Mouse (Mus musculus) heart, embryonic 16.5 days (tissue): ENCODE measurements around the gene Pdxdc1. TPM values are rescaled to one million over a fixed set of nuclear protein-coding genes. Genes with fewer than 3 reads are reported as not detected.
"Not testable (repeated sequence)": the region's sequence is repeated elsewhere in the genome, so short reads cannot be mapped to it uniquely, and the experiment has no call there.

Source experiments
- ATAC-seq: fragments of 200-750 bp; cut with Nextera tagmentation; replicated peaks from 2 replicates; pipeline ENCODE4 v1.8.0; 2017; ENCODE audit warnings: moderate number of reproducible peaks; ENCODE audit not compliant: insufficient read depth, low FRiP score; ENCODE audit errors: extremely low read depth
- H3K27ac ChIP-seq: fragments of 300-500 bp; sonication (generic); 2 replicates; pipeline ENCODE4 v1.5.1; 2014; ENCODE audit warnings: mild to moderate bottlenecking, low read length, control low read depth, moderate library complexity
- H3K27me3 ChIP-seq: fragments of 300-500 bp; sonication (generic); 2 replicates; pipeline ENCODE4 v1.6.1; 2014; ENCODE audit warnings: low read length, mixed read lengths; ENCODE audit not compliant: control insufficient read depth, insufficient read depth
- H3K36me3 ChIP-seq: fragments of 300-500 bp; sonication (generic); 2 replicates; pipeline ENCODE4 v1.6.1; 2014; ENCODE audit not compliant: control insufficient read depth, insufficient read depth
- H3K4me1 ChIP-seq: fragments of 300-500 bp; sonication (generic); 2 replicates; pipeline ENCODE4 v1.6.1; 2014; ENCODE audit warnings: low read length, mixed read lengths; ENCODE audit not compliant: control insufficient read depth, insufficient read depth
- H3K4me2 ChIP-seq: fragments of 300-500 bp; sonication (generic); 2 replicates; pipeline ENCODE4 v1.6.1; 2014; ENCODE audit warnings: low read depth, mild to moderate bottlenecking, control low read depth, low read length
- H3K4me3 ChIP-seq: fragments of 300-500 bp; sonication (generic); 2 replicates; pipeline ENCODE4 v1.5.1; 2014; ENCODE audit warnings: mild to moderate bottlenecking, control low read depth, low read length
- H3K9ac ChIP-seq: fragments of 300-500 bp; sonication (generic); 2 replicates; pipeline ENCODE4 v1.6.1; 2014; ENCODE audit warnings: low read length, control low read depth
- H3K9me3 ChIP-seq: fragments of 300-500 bp; sonication (generic); replicated peaks from 2 replicates; pipeline ENCODE4 v1.6.1; 2016; ENCODE audit warnings: low read length; ENCODE audit not compliant: control insufficient read depth
- WGBS: fragments of 180-500 bp; shearing (Covaris S2); extraction: QIAGEN DNeasy Blood & Tissue Kit; methylation state at CpG from one replicate; pipeline ENCODE4 v1.1.7; 2014; 5-methylcytosine and 5-hydroxymethylcytosine counted together
- polyA plus RNA-seq: library from polyadenylated mRNA; unstranded; fragments of >200 nt; fragmentation: Nextera tagmentation; extraction: Ambion mirVana; gene quantifications from 2 replicates; pipeline ENCODE4 v1.2.1, GENCODE M21; 2015

Gene Pdxdc1
- polyA plus RNA-seq, 1 experiment from 2014 or later: 58.1 TPM

GRCm38 (mm10) chr16:13818560-13819393, 84.2 kb downstream of the Pdxdc1 start, which contains the start of gene Ntan1:
Gene Ntan1, plus strand, starts transcription at chr16:13818845.
- ATAC-seq: peak; percentile 97
- peaks cover 5% of the 10 kb centered on the region; the same call in 1 of the 2 replicates for H3K36me3 ChIP-seq
- H3K4me1 ChIP-seq: peaks cover 11% of the 10 kb centered on the region
- H3K4me3 ChIP-seq: peak within 1 kb of the TSS; percentile 73
- H3K27me3 ChIP-seq: no peaks in the 10 kb centered on the region
- peak within 1 kb of the TSS; percentile 93 for H3K27ac ChIP-seq
- H3K4me2 ChIP-seq: peak within 1 kb of the TSS; percentile 87
- WGBS: under 1% methylated on average over 58 of the region's 58 CpGs
- peak within 1 kb of the TSS; percentile 97 for H3K9ac ChIP-seq
- H3K9me3 ChIP-seq: no peaks in the 10 kb centered on the region

GRCm38 (mm10) chr16:13813200-13813599, 89.7 kb downstream of the Pdxdc1 start:
- no peaks in the 10 kb centered on the region for H3K27me3 ChIP-seq
- 91% methylated on average over 3 of the region's 3 CpGs for WGBS
- H3K27ac ChIP-seq: no peak overlapping the region
- no peak for ATAC-seq
- no peak overlapping the region for H3K4me3 ChIP-seq
- peaks cover 47% of the 10 kb centered on the region for H3K36me3 ChIP-seq
- peaks cover 2% of the 10 kb centered on the region for H3K4me1 ChIP-seq
- H3K9me3 ChIP-seq: no peaks in the 10 kb centered on the region
- H3K9ac ChIP-seq: no peak overlapping the region
- H3K4me2 ChIP-seq: no peak overlapping the region

DNA sequence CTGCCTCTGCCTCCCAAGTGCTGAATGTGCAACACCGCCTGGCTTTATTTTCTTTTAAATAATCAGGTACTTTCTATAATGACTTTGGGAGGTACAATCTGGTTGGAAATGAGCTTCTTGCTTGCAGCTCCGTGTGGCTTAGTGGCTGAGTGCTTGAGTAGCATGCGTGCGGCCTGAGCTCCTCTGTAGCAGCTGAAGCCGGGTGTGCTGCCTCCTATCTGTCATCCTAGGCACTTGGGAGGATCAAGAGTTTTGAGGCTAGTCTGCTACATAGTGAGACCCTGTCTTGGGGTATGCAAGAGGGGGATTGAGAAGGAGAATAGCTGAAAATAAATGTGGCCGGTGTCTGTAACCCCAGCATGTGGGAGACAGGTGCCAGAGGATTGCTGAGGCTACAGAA, 90.8 kb downstream of the Pdxdc1 start:
- Histone ChIP-seq H3K27ac (no peak overlapping the region), H3K4me3 (no peak overlapping the region), H3K4me1 (no peaks in the 10 kb centered on the region), H3K9me3 (no peaks in the 10 kb centered on the region), H3K36me3 (peaks cover 53% of the 10 kb centered on the region), H3K9ac (no peak overlapping the region), H3K4me2 (no peak overlapping the region), H3K27me3 (no peaks in the 10 kb centered on the region)
- 86% methylated on average over 6 of the region's 6 CpGs for WGBS
- ATAC-seq: no peak

- Histone ChIP-seq H3K9ac (no peak overlapping the region), H3K27ac (no peak overlapping the region), H3K4me3 (no peak overlapping the region), H3K4me1 (no peaks in the 10 kb centered on the region), H3K27me3 (no peaks in the 10 kb centered on the region), H3K36me3 (peaks cover 67% of the 10 kb centered on the region), H3K9me3 (no peaks in the 10 kb centered on the region), H3K4me2 (no peak overlapping the region)
- WGBS: 88% methylated on average over 7 of the region's 7 CpGs
- no peak for ATAC-seq
Measured at GRCm38 (mm10) chr16:13808410-13808809, 94.5 kb downstream of the Pdxdc1 start.

- Histone ChIP-seq H3K27me3 (no peaks in the 10 kb centered on the region), H3K27ac (no peak overlapping the region), H3K9ac (no peak overlapping the region), H3K4me3 (no peak overlapping the region), H3K9me3 (no peaks in the 10 kb centered on the region), H3K36me3 (peaks cover 62% of the 10 kb centered on the region), H3K4me1 (no peaks in the 10 kb centered on the region), H3K4me2 (no peak overlapping the region)
- 91% methylated on average over 4 of the region's 4 CpGs for WGBS
- ATAC-seq: no peak
Measured at GRCm38 (mm10) chr16:13807616-13808015, 95.3 kb downstream of the Pdxdc1 start.

DNA sequence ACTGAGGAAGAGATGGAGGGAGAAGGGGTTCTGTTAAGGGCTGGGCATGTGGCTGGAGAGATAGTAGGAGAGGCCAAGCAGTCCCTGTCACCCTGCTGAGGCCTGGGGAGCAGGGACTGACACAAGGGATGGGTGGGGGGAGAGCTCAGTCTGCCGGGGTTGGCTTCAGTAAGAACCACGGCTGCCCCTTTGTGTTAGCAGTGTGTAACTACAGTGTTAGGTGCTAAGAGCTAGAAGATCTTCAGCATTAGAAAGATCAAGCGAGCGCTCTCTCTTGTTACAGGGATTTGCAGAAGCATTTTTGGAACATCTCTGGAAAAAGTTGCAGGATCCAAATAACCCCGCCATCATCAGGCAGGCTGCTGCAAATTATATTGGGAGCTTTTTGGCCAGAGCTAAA, 98.3 kb downstream of the Pdxdc1 start:
- WGBS: 79% methylated on average over 5 of the region's 5 CpGs
- no peak for ATAC-seq

DNA sequence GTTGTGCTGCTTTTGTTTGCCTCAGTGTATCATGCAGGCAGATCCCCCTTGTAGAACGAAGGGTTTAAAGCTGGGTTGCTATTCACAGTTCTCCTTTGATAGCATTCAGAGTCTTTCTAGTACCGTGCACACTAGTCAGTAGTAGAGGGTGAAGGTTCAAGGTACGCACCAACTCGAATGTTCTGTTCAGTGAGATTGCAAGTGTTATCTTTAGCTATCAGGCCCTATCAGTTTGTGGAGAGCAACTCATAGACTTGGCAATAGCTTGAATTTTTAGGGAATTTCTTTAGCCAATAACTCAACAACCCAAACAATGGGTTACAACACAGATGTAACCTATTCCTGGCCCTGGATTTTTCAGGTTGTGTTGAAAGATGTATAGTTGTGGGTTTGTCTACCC, 101.7 kb downstream of the Pdxdc1 start:
- Histone ChIP-seq H3K9me3 (no peaks in the 10 kb centered on the region), H3K27ac (no peak overlapping the region), H3K4me3 (no peak overlapping the region), H3K4me1 (no peaks in the 10 kb centered on the region), H3K27me3 (no peaks in the 10 kb centered on the region), H3K4me2 (no peak overlapping the region), H3K9ac (no peak overlapping the region), H3K36me3 (peaks cover 59% of the 10 kb centered on the region)
- ATAC-seq: no peak
- WGBS: 91% methylated on average over 4 of the region's 4 CpGs

More for the DNA sequence above, 98.3 kb downstream of the Pdxdc1 start:
- peaks cover 61% of the 10 kb centered on the region for H3K36me3 ChIP-seq
- no peak overlapping the region for H3K4me2 ChIP-seq
- no peak overlapping the region for H3K4me3 ChIP-seq
- no peaks in the 10 kb centered on the region for H3K4me1 ChIP-seq
- no peaks in the 10 kb centered on the region for H3K9me3 ChIP-seq
- no peak overlapping the region for H3K9ac ChIP-seq
- H3K27ac ChIP-seq: no peak overlapping the region
- H3K27me3 ChIP-seq: no peaks in the 10 kb centered on the region

- Histone ChIP-seq H3K27me3 (no peaks in the 10 kb centered on the region), H3K4me1 (no peaks in the 10 kb centered on the region), H3K36me3 (peaks cover 77% of the 10 kb centered on the region), H3K27ac (no peak overlapping the region), H3K9me3 (no peaks in the 10 kb centered on the region), H3K4me3 (no peak overlapping the region), H3K4me2 (no peak overlapping the region), H3K9ac (no peak overlapping the region)
- no peak for ATAC-seq
- WGBS: 84% methylated on average over 5 of the region's 5 CpGs
Measured at GRCm38 (mm10) chr16:13796746-13797175, 106.2 kb downstream of the Pdxdc1 start.

- peaks cover 67% of the 10 kb centered on the region for H3K36me3 ChIP-seq
- not testable (repeated sequence) for H3K9ac ChIP-seq
- WGBS: 79% methylated on average over 2 of the region's 2 CpGs
Measured at GRCm38 (mm10) chr16:13793441-13793840, 109.5 kb downstream of the Pdxdc1 start.

More at GRCm38 (mm10) chr16:13793441-13793840, 109.5 kb downstream of the Pdxdc1 start:
- not testable (repeated sequence) for H3K27me3 ChIP-seq, H3K4me2 ChIP-seq, ATAC-seq, H3K4me3 ChIP-seq, H3K9me3 ChIP-seq, H3K4me1 ChIP-seq, H3K27ac ChIP-seq
